Mouse (Mus musculus) stomach, postnatal 0 days (tissue): ENCODE results near the gene Zswim1.

Source experiments
- CTCF ChIP-seq: IDR thresholded peaks from 2 replicates; pipeline ENCODE4 v1.5.1; 2016; ENCODE audit warnings: antibody characterized with exemption, low read depth, mild to moderate bottlenecking, moderate library complexity
- EP300 ChIP-seq: optimal IDR thresholded peaks from 2 replicates; pipeline ENCODE3; 2016; ENCODE audit warnings: antibody characterized with exemption

DNA sequence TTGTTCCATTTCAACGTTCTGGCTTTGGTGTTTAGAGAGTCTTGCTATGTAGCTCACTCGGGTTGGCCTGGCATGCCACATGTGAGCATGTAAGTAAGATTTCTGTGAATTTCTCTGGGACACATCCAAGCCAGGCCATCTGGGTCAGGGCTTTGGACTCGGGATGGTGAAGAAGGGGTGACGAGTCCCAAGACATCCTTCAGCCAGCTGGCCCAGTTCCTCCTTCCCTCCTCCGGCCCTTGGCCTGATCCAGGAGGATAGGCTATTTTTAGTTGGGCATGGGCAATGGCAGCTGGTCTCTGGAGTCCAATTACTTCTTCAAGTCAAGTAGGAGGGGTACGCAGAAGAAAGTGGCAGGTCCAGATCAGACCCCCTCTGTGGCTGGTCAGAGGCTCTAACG, 43.7 kb upstream of the Zswim1 start:
- no peak for TF ChIP-seq EP300
- no peak for TF ChIP-seq CTCF
